Mouse (Mus musculus): Measurements from ENCODE around the gene Mdh1. TPM values are rescaled to one million over a fixed set of nuclear protein-coding genes. Genes with fewer than 3 reads are reported as not detected.

Gene Mdh1
- polyA plus RNA-seq, 1 experiment = 863 TPM

Other genes with a start within 250 kb of the Mdh1 start
- gene Ugp2, start 201.2 kb downstream of the Mdh1 start, polyA plus RNA-seq (2012; rRNA removed) = 58.5 and 58.7 TPM in 2 replicates
- 8.2 and 10.4 TPM in 2 replicates for gene Wdpcp, start 132 bp downstream of the Mdh1 start, polyA plus RNA-seq (2012; rRNA removed)